Mouse (Mus musculus) gastrocnemius, adult 2 months (tissue): Measurements from ENCODE around the gene Cep78. TPM values are rescaled to one million over a fixed set of nuclear protein-coding genes. Genes with fewer than 3 reads are reported as not detected.
"Not testable (repeated sequence)": the region's sequence is repeated elsewhere in the genome, so short reads cannot be mapped to it uniquely, and the experiment has no call there.

Source experiments
- DNase-seq: peaks from one replicate; pipeline ENCODE4 v3.0.0; 2022
- H3K27ac ChIP-seq: fragments of 200-600 bp; 2 replicates; pipeline ENCODE4 v1.8.1; 2022; ENCODE audit warnings: mild to moderate bottlenecking
- H3K4me3 ChIP-seq: fragments of 200-600 bp; 2 replicates; pipeline ENCODE4 v1.8.1; 2022; ENCODE audit warnings: mild to moderate bottlenecking, moderate library complexity
- CTCF ChIP-seq: fragments of 200-600 bp; IDR thresholded peaks from 2 replicates; pipeline ENCODE4 v1.8.1; 2022; ENCODE audit warnings: antibody characterized with exemption, mild to moderate bottlenecking, moderate library complexity
- intact Hi-C: fragments of 180-260 bp; cut with DNase I; formaldehyde crosslinking; loops from one replicate; pipeline ENCODE4 v1.15.1; 2025
- long read RNA-seq, 2 experiments: library from polyadenylated mRNA; stranded (forward); transcript quantifications; one replicate each; pipeline ENCODE4 v2.0.0; 2021
- total RNA-seq, 2 experiments: library from RNA; stranded (reverse); gene quantifications; 2 replicates each; pipeline ENCODE4 v1.2.3; 2021

The Cep78 gene
- 1 to 10 TPM; 2.1 to 2.3 TPM for total RNA-seq
- long read RNA-seq, experiment 1, transcript Cep78-201 (15 exons, 2,548 nt), result major isoform, 5 of 7 reads
- long read RNA-seq, experiment 1, partial matches to known transcripts, result 1 of 7 reads
- long read RNA-seq, experiment 1, other reads (novel, unspliced or antisense), result 1 of 7 reads
- long read RNA-seq, experiment 2, partial matches to known transcripts, result 0 of 5 reads
- long read RNA-seq, experiment 2, other reads (novel, unspliced or antisense), result 2 of 5 reads

- H3K4me3 ChIP-seq, result peak within 1 kb of the TSS; percentile 78
- peak; percentile 94 for DNase-seq
- TF ChIP-seq CTCF, result peak; percentile 25; the same call in 1 of the 2 replicates
- peak within 1 kb of the TSS; percentile 93 for H3K27ac ChIP-seq
- intact Hi-C loops, result loop anchor here (5.0 kb wide), 1 partner anchor 117 kb away; no protein-coding TSS in a partner anchor
Measured at GRCm38 (mm10) chr19:15984449-15985171, at the start of gene Cep78. Cep78 (minus strand) TSS chr19:15984989.

- intact Hi-C loops, result no loop called here
- TF ChIP-seq CTCF, result no peak
- no peak overlapping the region for H3K4me3 ChIP-seq
- H3K27ac ChIP-seq, result no peak overlapping the region
- no peak for DNase-seq
Measured at GRCm38 (mm10) chr19:16031276-16031675, 46.5 kb upstream of the Cep78 start.

GRCm38 (mm10) chr19:16029253-16029771 lies 44.5 kb upstream of the Cep78 start:
- peak overlapping the region; percentile 72 for H3K4me3 ChIP-seq
- peak; percentile 48 for TF ChIP-seq CTCF
- H3K27ac ChIP-seq, result peak overlapping the region; percentile 79
- DNase-seq, result peak; percentile 49
- intact Hi-C loops, result not testable (repeated sequence)

GRCm38 (mm10) chr19:16028746-16029252 lies 44.0 kb upstream of the Cep78 start:
- peak overlapping the region; percentile 79 for H3K27ac ChIP-seq
- H3K4me3 ChIP-seq, result peak overlapping the region; percentile 72
- DNase-seq, result no peak
- TF ChIP-seq CTCF, result no peak
- intact Hi-C loops, result no loop called here

- Histone ChIP-seq H3K4me3 (no peak overlapping the region), H3K27ac (no peak overlapping the region)
- no peak for TF ChIP-seq CTCF
- no peak for DNase-seq
- intact Hi-C loops, result no loop called here
Measured at GRCm38 (mm10) chr19:16027876-16028670, 43.3 kb upstream of the Cep78 start.

GRCm38 (mm10) chr19:16026276-16026675 lies 41.5 kb upstream of the Cep78 start:
- H3K4me3 ChIP-seq, result no peak overlapping the region
- no peak for DNase-seq
- no peak for TF ChIP-seq CTCF
- no peak overlapping the region for H3K27ac ChIP-seq
- intact Hi-C loops, result no loop called here

GRCm38 (mm10) chr19:16022178-16022577 lies 37.4 kb upstream of the Cep78 start:
- no peak overlapping the region for H3K27ac ChIP-seq
- intact Hi-C loops, result no loop called here
- no peak for TF ChIP-seq CTCF
- no peak for DNase-seq
- no peak overlapping the region for H3K4me3 ChIP-seq

- no peak for DNase-seq
- TF ChIP-seq CTCF, result no peak
- Histone ChIP-seq H3K27ac (peak overlapping the region; percentile 68), H3K4me3 (no peak overlapping the region)
- intact Hi-C loops, result no loop called here
Measured at GRCm38 (mm10) chr19:16016171-16016570, 31.4 kb upstream of the Cep78 start.

- no peak for TF ChIP-seq CTCF
- no peak for DNase-seq
- no peak overlapping the region for H3K4me3 ChIP-seq
- H3K27ac ChIP-seq, result peak overlapping the region; percentile 68
- intact Hi-C loops, result no loop called here
Measured at GRCm38 (mm10) chr19:16015191-16015968, 30.6 kb upstream of the Cep78 start.

- intact Hi-C loops, result no loop called here
- Histone ChIP-seq H3K4me3 (no peak overlapping the region), H3K27ac (no peak overlapping the region)
- no peak for TF ChIP-seq CTCF
- no peak for DNase-seq
Measured at GRCm38 (mm10) chr19:16009746-16010337, 25.1 kb upstream of the Cep78 start.

- no peak overlapping the region for H3K27ac ChIP-seq
- no peak for TF ChIP-seq CTCF
- intact Hi-C loops, result no loop called here
- H3K4me3 ChIP-seq, result no peak overlapping the region
- DNase-seq, result no peak
Measured at GRCm38 (mm10) chr19:16009111-16009510, 24.3 kb upstream of the Cep78 start.

- no peak for DNase-seq
- Histone ChIP-seq H3K27ac (no peak overlapping the region), H3K4me3 (no peak overlapping the region)
- intact Hi-C loops, result no loop called here
- no peak for TF ChIP-seq CTCF
Measured at GRCm38 (mm10) chr19:16007131-16007530, 22.3 kb upstream of the Cep78 start.
